In the genomic region with DNA sequence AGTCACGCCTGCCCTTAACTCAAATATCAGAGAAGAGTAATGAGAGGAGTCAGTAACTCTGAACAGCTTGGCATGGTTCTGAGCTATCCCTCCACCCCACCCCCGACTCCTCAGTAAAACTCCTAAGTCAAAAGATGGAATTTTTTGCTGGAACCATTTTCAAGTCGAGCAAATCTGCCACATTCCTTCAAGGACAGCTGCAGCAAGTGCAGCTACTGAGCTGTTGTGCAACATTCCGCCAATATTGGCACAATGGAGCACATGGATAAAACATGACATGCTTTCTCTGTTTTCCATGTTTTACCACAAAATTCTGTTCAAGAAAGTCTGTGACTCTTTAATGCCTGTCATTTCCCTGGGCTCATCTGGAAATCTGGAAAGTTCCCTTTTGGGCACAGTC, we compare ENCODE assay signal across 19 mouse cellular contexts. TPM values are rescaled to one million over a fixed set of nuclear protein-coding genes. Genes with fewer than 3 reads are reported as not detected.
A peak's percentile ranks its signal among the peaks of the same experiment; 100 is the strongest.
DNase-seq lines count a peak whose midpoint lies in the region; ATAC-seq and TF ChIP-seq lines count a peak whose summit lies in the region.
"Had no signal": no experiment of that assay in that cellular context is flagged by ENCODE, and none has a peak within 500 bp of the region (broad histone marks: within the 10 kb centered on the region; RNA-seq: fewer than 3 reads in every experiment).

No protein-coding gene starts in this region.

- no peaks in the 10 kb centered on the region for H3K4me1 ChIP-seq in lung, postnatal 0 days (ENCODE audit: insufficient read depth, low read depth, low read length)
- no peaks in the 10 kb centered on the region for H3K4me1 ChIP-seq in liver, embryonic 12.5 days
- H3K4me1 ChIP-seq: forebrain, embryonic 10.5 days; hindbrain, embryonic 15.5 days; intestine, embryonic 15.5 days; kidney, embryonic 15.5 days; neural tube, embryonic 15.5 days; stomach, embryonic 15.5 days had no signal

- intact Hi-C loops in gastrocnemius, postnatal 14 days (cut with DNase I; ENCODE audit: low total_unique reads): no loop called here

- H3K27ac ChIP-seq in lung, postnatal 0 days (ENCODE audit: low read length): no peak overlapping the region
- H3K27ac ChIP-seq in liver, embryonic 12.5 days: no peak overlapping the region
- H3K27ac ChIP-seq: forebrain, embryonic 10.5 days; heart, embryonic 13.5 days; hindbrain, embryonic 15.5 days; intestine, embryonic 15.5 days; kidney, embryonic 15.5 days; neural tube, embryonic 15.5 days; stomach, embryonic 15.5 days had no signal

- no peak overlapping the region for H3K4me3 ChIP-seq in lung, postnatal 0 days (ENCODE audit: low read depth, low read length)
- H3K4me3 ChIP-seq in liver, embryonic 12.5 days: no peak overlapping the region
- H3K4me3 ChIP-seq: forebrain, embryonic 10.5 days; heart, embryonic 13.5 days; hindbrain, embryonic 15.5 days; intestine, embryonic 15.5 days; kidney, embryonic 15.5 days; neural tube, embryonic 15.5 days; stomach, embryonic 15.5 days had no signal

- no peaks in the 10 kb centered on the region for H3K9me3 ChIP-seq in lung, postnatal 0 days (ENCODE audit: low read length)
- H3K9me3 ChIP-seq in liver, embryonic 12.5 days (replicated peaks): no peaks in the 10 kb centered on the region
- H3K9me3 ChIP-seq: forebrain, embryonic 10.5 days; heart, embryonic 13.5 days; hindbrain, embryonic 15.5 days; intestine, embryonic 15.5 days; kidney, embryonic 15.5 days; neural tube, embryonic 15.5 days; stomach, embryonic 15.5 days had no signal

- no peak for TF ChIP-seq CTCF in lung, postnatal 0 days (IDR thresholded peaks at IDR 0.05)

- H3K9ac ChIP-seq in lung, postnatal 0 days (replicated peaks; ENCODE audit: low read depth): no peak overlapping the region
- no peak overlapping the region for H3K9ac ChIP-seq in liver, embryonic 12.5 days
- H3K9ac ChIP-seq: heart, embryonic 13.5 days; hindbrain, embryonic 15.5 days; intestine, embryonic 15.5 days; kidney, embryonic 15.5 days; liver, postnatal 0 days; neural tube, embryonic 15.5 days; stomach, embryonic 15.5 days had no signal

- no peaks in the 10 kb centered on the region for H3K27me3 ChIP-seq in lung, postnatal 0 days (replicated peaks; ENCODE audit: insufficient read depth, low read length)
- no peaks in the 10 kb centered on the region for H3K27me3 ChIP-seq in liver, embryonic 12.5 days (replicated peaks)
- H3K27me3 ChIP-seq: heart, embryonic 13.5 days; hindbrain, embryonic 15.5 days; intestine, embryonic 15.5 days; kidney, embryonic 15.5 days; neural tube, embryonic 15.5 days; stomach, embryonic 15.5 days had no signal

- 36% methylated on average over 4 of the region's 4 CpGs for WGBS in lung, postnatal 0 days
- WGBS in liver, embryonic 12.5 days (ENCODE audit: insufficient replicate concordance): 49% methylated on average over 4 of the region's 4 CpGs

- DNase-seq in gastrocnemius, postnatal 14 days: peak; percentile 6
- DNase-seq in gastrocnemius, adult 18-20 months (ENCODE audit: low spot score): no peak
- DNase-seq in lung, postnatal 0 days (ENCODE audit: low spot score): peak; percentile 40
- no peak for DNase-seq in lung, postnatal 25 days (ENCODE audit: low spot score)
- peak; percentile 5 for DNase-seq in mesoderm, embryonic 11.5 days (ENCODE audit: low read depth, low spot score)
- no peak for DNase-seq in kidney, postnatal 25 days
- DNase-seq: cerebellum, adult 9-11 months; heart, postnatal 36 days; liver; liver, postnatal 0 days; midbrain, embryonic 14.5 days had no signal

- H3K36me3 ChIP-seq in lung, postnatal 0 days (ENCODE audit: insufficient read depth, low read length): no peaks in the 10 kb centered on the region
- H3K36me3 ChIP-seq in liver, embryonic 12.5 days: no peaks in the 10 kb centered on the region
- H3K36me3 ChIP-seq: forebrain, embryonic 10.5 days; heart, embryonic 13.5 days; hindbrain, embryonic 15.5 days; intestine, embryonic 15.5 days; kidney, embryonic 15.5 days; neural tube, embryonic 15.5 days; stomach, embryonic 15.5 days had no signal

- TF ChIP-seq EP300 in lung, postnatal 0 days (IDR thresholded peaks at IDR 0.05): no peak

- H3K4me2 ChIP-seq in lung, postnatal 0 days (replicated peaks; ENCODE audit: low read depth, low read length): no peak overlapping the region
- no peak overlapping the region for H3K4me2 ChIP-seq in liver, embryonic 12.5 days
- H3K4me2 ChIP-seq: heart, embryonic 13.5 days; hindbrain, embryonic 15.5 days; intestine, embryonic 15.5 days; kidney, embryonic 15.5 days; neural tube, embryonic 15.5 days; stomach, embryonic 15.5 days had no signal

- no peak for ATAC-seq in lung, postnatal 0 days
- no peak for ATAC-seq in liver, embryonic 12.5 days
- ATAC-seq: intestine, embryonic 15.5 days; liver, postnatal 0 days had no signal

RNA-seq across cellular contexts. Expression of gene Rps6ka3, which starts 53.1 kb away (rescaled TPM):
- total RNA-seq in gastrocnemius, postnatal 14 days (2021): 10 to 100 TPM; 58.8 to 78.0 TPM
- total RNA-seq in gastrocnemius, adult 18-20 months (2021): 10 to 100 TPM; 47.9 to 55.1 TPM
- polyA plus RNA-seq in lung, postnatal 0 days (2015; fragmentation: Nextera tagmentation; extraction: Ambion mirVana): 6.6 and 6.8 TPM in 2 replicates
- 1.8 and 2.3 TPM in 2 replicates for polyA plus RNA-seq in liver, embryonic 12.5 days (2016; fragmentation: Nextera tagmentation; extraction: Ambion mirVana)

Comparison
In these comparisons a context has a peak if more than half of its experiments do, and no peak if none do; other contexts are left out.
1. DNase-seq: peak in gastrocnemius, postnatal 14 days (single experiment), lung, postnatal 0 days (single experiment) and mesoderm, embryonic 11.5 days (single experiment); none in gastrocnemius, adult 18-20 months (single experiment), lung, postnatal 25 days (single experiment) and kidney, postnatal 25 days (0 of 2).